Mouse (Mus musculus): Measurements from ENCODE around the gene Phrf1.

Gene Phrf1

GRCm38 (mm10) chr7:141294479-141294878 is 65.9 kb downstream of the Phrf1 start:
- DNase-seq = no peak

GRCm38 (mm10) chr7:141297926-141298650 is 69.5 kb downstream of the Phrf1 start:
- DNase-seq = no peak

GRCm38 (mm10) chr7:141299175-141299574 is 70.6 kb downstream of the Phrf1 start:
- no peak for DNase-seq

- DNase-seq = no peak
Measured at GRCm38 (mm10) chr7:141301386-141301785, 72.8 kb downstream of the Phrf1 start.

GRCm38 (mm10) chr7:141302702-141303268 is 74.2 kb downstream of the Phrf1 start:
- DNase-seq = peak; percentile 45

GRCm38 (mm10) chr7:141304537-141304936 is 76.0 kb downstream of the Phrf1 start:
- no peak for DNase-seq

Data from thymus, postnatal 4 days (tissue).